Mouse (Mus musculus) right cerebral cortex, postnatal 36 days (tissue): ENCODE measurements around the gene Khdc1a.
A peak's percentile ranks its signal among the peaks of the same experiment; 100 is the strongest.
"Not testable (repeated sequence)": the region's sequence is repeated elsewhere in the genome, so short reads cannot be mapped to it uniquely, and the experiment has no call there.

ENCODE experiments used
- DNase-seq, 2 experiments: peaks; one replicate each; pipeline ENCODE4 v3.0.0; 2022; ENCODE audit warnings: low spot score in 2 of 2, mixed read lengths in 1 of 2

The Khdc1a gene

GRCm38 (mm10) chr1:21349341-21349740 lies at the start of gene Khdc1a:
Gene Khdc1a (plus strand): TSS chr1:21349641.
- no peak for DNase-seq

DNA sequence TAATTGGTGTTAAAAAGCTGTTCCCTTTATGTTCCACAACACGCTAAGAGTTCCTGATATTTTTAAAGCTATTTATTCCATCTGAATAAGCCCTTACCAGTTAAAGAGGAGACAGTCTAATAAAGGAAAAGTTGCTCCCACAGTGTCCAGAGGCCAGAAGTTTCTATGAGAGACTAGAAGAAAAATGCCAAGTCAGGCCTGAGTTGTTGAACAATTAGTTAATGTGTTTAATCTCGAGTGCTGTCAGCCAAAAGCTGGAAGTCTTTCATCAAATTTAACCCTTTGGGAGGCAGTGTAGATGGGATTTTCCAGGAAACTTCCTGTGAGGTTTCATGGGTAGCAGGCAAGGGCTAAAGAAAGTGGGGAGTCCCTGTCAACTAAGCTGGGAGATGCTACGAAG lies 49.6 kb upstream of the Khdc1a start:
- DNase-seq = no peak

DNA sequence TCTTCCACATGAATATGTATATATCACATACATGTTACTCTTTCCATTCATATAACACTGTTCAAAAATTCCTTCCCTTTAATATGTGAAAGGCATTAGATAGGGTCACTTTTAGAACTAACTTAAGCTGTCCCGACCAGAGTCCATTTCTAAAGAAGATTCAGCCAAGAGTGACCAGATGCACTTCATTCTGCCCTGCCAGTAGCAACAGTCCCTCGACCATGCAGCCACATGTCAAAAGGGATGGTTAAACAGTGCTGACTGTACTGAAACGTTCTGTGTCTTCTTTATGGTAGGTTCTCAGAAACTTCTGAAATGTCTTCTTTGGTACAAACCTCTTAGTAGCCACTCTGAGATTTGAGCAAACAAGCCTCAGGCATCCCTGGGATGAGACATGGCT lies 47.8 kb upstream of the Khdc1a start:
- DNase-seq = no peak

- DNase-seq = no peak
These were observed 45.3 kb upstream of the Khdc1a start for GRCm38 (mm10) chr1:21304174-21304573.

- DNase-seq = no peak
These were observed 44.8 kb upstream of the Khdc1a start for GRCm38 (mm10) chr1:21304646-21305045.

- DNase-seq = no peak
These were observed 44.0 kb upstream of the Khdc1a start for GRCm38 (mm10) chr1:21305443-21305842.

DNA sequence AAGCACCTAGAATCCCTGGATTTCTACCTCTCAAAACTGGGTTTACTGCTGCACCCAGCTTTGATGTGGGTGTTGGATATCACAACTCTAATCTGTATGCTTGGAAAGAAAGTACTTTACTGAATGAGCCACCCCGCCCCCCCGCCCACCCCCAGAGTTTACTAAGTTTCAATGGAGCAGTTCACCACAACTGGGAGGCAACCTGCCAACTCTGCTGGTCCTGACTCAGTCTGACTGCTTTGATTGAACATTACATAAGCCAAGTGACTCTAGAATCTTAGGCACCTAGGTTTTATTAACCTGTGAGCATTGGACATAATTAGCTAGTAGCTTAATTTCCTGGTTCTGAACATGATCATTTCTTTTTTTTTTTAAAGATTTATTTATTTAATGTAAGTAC lies 35.1 kb upstream of the Khdc1a start:
- DNase-seq = no peak

- DNase-seq = no peak
These were observed 33.7 kb upstream of the Khdc1a start for GRCm38 (mm10) chr1:21315756-21316155.

DNA sequence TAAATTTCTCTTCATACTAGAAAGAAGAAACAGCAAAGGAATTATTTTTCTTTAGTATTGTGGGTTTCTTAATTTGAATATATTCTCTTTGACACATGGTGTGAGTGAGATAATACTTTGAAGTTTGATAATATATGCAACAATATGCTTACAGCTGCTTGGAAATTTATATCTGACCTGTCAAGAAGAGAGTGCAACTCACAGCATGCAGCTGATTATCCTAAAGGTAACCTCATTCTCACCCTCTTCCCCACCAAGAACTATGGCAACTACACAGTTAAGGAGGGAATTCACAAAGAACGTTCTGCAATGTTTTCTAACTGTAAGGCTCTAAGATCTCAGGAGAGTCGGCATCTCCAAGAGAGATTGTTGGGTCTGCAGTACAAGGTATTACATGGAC lies 33.1 kb upstream of the Khdc1a start:
- DNase-seq = no peak

GRCm38 (mm10) chr1:21318202-21318601 lies 31.2 kb upstream of the Khdc1a start:
- no peak for DNase-seq

- not testable (repeated sequence) for DNase-seq
These were observed 29.2 kb upstream of the Khdc1a start for GRCm38 (mm10) chr1:21320271-21320670.

DNA sequence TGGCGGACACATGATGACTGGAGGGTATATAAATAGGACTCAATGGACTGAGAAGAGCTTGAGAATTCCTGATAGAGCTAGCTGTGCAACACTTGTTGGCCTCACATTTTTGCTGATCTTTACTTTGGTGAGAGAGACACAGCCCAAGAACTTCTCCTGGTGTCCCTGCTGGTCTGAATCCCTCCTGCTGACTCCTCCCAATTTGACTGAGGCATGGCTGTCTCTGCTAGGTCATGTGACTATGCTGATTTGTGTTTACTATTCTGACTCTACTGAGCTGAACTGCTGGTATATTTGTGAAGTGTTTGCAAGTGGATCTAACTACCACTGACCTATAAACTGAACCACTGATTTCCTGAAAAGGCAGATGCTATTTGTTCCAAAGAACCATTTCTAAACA lies 27.8 kb upstream of the Khdc1a start:
- DNase-seq = no peak

DNA sequence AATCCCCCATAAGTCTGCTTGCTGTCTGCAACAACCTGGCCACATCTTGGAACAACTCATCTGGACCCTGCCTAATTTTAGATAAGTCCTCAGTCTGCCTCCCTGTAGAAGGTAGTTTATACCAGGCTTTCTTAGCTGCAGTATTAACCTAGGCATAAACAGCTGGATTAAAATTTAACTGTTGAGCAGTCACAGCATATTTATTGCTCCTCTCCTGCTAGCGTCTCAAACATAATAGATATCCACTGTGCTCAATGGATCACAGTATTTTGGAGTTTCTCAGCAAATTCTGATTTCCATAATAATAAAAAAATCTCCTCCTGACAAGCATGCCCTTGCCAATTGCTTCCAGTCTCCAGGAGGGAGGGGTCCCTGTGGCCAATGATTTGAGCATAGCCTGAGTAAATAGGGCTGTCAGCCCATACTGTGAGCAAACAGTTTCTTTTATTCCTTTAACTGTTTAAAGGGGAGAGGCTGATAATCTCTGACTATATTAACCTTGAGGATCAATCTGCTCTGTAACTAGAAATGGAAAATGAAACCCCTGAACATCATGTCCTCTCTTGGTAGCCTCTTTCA lies 25.4 kb upstream of the Khdc1a start:
- DNase-seq = no peak

- no peak for DNase-seq
These were observed 24.8 kb upstream of the Khdc1a start for GRCm38 (mm10) chr1:21324633-21325032.

- DNase-seq = no peak
These were observed 22.7 kb upstream of the Khdc1a start for GRCm38 (mm10) chr1:21326733-21327132.

DNA sequence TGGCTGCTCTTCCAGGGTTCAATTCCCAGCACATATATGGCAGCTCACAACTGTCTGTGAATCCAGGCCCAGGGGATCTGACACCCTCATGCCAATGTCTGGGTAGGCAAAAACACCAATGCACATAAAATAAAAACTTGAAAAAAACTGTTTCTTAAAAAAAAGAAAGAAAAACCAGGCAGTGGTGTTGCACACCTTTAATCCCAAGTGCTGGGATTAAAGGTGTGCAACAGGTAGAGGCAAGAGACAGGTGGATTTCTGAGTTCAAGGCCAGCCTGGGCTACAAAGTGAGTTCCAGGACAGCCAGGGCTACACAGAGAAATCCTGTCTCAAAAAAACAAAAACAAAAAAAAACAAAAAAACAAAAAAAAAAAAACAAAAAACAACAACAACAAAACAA lies 18.3 kb upstream of the Khdc1a start:
- DNase-seq = not testable (repeated sequence)

GRCm38 (mm10) chr1:21333222-21333973 lies 16.0 kb upstream of the Khdc1a start:
- no peak for DNase-seq

DNA sequence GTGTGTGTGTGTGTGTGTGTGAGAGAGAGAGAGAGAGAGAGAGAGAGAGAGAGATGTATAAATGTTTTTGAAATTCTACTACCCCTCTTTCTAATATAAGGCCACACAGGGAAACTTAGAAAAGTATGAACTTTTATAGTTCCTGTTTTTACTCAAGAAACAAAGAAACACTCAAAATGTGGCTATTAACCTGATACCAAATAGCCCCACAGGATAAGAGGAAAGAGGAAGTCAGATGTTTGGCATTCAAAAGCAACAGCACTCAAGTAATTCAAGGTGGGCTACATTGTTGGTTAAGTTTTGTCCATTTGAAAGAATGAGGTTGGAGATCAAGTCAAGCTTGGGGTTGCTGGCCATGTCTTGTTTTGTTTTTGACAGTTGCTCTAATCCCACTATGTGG lies 13.6 kb upstream of the Khdc1a start:
- no peak for DNase-seq

GRCm38 (mm10) chr1:21340745-21341144 lies 8.7 kb upstream of the Khdc1a start:
- DNase-seq = no peak

GRCm38 (mm10) chr1:21344253-21344652 lies 5.2 kb upstream of the Khdc1a start:
- peak; percentile 8 to 41 for DNase-seq

DNA sequence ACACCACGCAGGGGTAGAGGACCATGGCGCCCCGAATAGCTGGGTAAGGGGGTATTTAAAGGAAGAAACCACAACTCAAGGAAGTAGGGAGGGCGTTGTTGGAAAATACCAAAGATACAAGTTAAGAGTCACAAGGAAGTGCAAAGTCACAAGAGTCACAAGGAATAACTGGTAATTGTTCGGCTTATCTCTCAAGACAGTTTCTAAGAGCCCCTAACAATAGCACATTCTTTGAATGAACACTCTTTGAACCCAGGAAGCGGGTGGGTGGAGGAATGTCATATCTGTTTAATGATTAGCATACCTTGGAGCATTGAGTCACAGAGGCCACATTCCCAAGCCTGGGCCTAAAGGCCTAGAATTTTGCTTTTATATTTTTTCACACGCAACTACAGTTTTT lies 4.7 kb upstream of the Khdc1a start:
- DNase-seq = not testable (repeated sequence)

- not testable (repeated sequence) for DNase-seq
These were observed 18.6 kb downstream of the Khdc1a start, which contains the start of gene Khdc1c for GRCm38 (mm10) chr1:21368031-21368430. Gene Khdc1c (plus strand): TSS chr1:21368331.

DNA sequence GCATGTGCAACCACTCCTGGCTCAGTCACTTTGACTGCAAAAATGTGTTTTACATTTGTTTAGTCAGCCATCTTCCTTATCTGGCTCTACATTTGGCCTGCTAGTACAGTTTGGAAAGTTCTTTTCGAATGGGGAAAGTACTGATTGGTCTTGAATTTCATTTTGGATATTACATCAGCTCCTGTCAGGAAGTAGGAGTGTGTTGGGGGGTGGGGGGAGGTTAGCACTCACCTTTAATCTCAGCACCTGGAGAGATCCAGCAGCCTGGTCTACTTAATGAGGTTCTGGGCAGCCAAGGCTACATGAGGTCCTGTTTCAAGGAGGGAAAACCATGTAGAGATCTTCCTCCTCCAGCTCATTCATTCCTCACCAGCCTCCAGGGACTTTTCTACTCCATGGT lies 33.8 kb downstream of the Khdc1a start, which contains the start of gene Khdc1b:
Gene Khdc1b, plus strand, starts transcription at position 301 of the 400 bp plus-strand sequence.
- no peak for DNase-seq
